Mouse (Mus musculus): ENCODE measurements around the gene Tmeff1. TPM values are rescaled to one million over a fixed set of nuclear protein-coding genes. Genes with fewer than 3 reads are reported as not detected.
"Not testable (repeated sequence)": the region's sequence is repeated elsewhere in the genome, so short reads cannot be mapped to it uniquely, and the experiment has no call there.

Gene Tmeff1
- polyA plus RNA-seq, 1 experiment, result not detected

- H3K36me3 ChIP-seq (replicated peaks; ENCODE audit: low read length), result no peaks in the 10 kb centered on the region
- no peaks in the 10 kb centered on the region for H3K27me3 ChIP-seq (replicated peaks)
- peaks cover 16% of the 10 kb centered on the region; the same call in 1 of the 2 replicates for H3K9me3 ChIP-seq
- no peaks in the 10 kb centered on the region for H3K4me1 ChIP-seq
- no peak for TF ChIP-seq GATA1 (IDR thresholded peaks at IDR 0.05; ENCODE audit: borderline replicate concordance, low read length)
- TF ChIP-seq FLI1 (IDR thresholded peaks at IDR 0.05; ENCODE audit: low read length), result no peak
- no peak overlapping the region for H3K4me3 ChIP-seq (replicated peaks)
These were observed 75.9 kb downstream of the Tmeff1 start for GRCm38 (mm10) chr4:48660619-48661575.

GRCm38 (mm10) chr4:48663271-48663670, 78.3 kb downstream of the Tmeff1 start, which contains the start of gene Cavin4:
Cavin4 (plus strand) TSS chr4:48663514.
- Histone ChIP-seq H3K9me3 (peaks cover 12% of the 10 kb centered on the region; the same call in 1 of the 2 replicates), H3K4me1 (no peaks in the 10 kb centered on the region), H3K27me3 (replicated peaks) (no peaks in the 10 kb centered on the region), H3K36me3 (replicated peaks; ENCODE audit: low read length) (no peaks in the 10 kb centered on the region), H3K4me3 (replicated peaks) (no peak within 1 kb of the TSS)
- TF ChIP-seq GATA1 (IDR thresholded peaks at IDR 0.05; ENCODE audit: borderline replicate concordance, low read length) (no peak), FLI1 (IDR thresholded peaks at IDR 0.05; ENCODE audit: low read length) (no peak)

GRCm38 (mm10) chr4:48664021-48664420, 79.0 kb downstream of the Tmeff1 start:
- no peak for TF ChIP-seq GATA1 (IDR thresholded peaks at IDR 0.05; ENCODE audit: borderline replicate concordance, low read length)
- TF ChIP-seq FLI1 (IDR thresholded peaks at IDR 0.05; ENCODE audit: low read length), result no peak
- Histone ChIP-seq H3K4me3 (replicated peaks) (no peak overlapping the region), H3K9me3 (peaks cover 12% of the 10 kb centered on the region; the same call in 1 of the 2 replicates), H3K36me3 (replicated peaks; ENCODE audit: low read length) (no peaks in the 10 kb centered on the region), H3K27me3 (replicated peaks) (no peaks in the 10 kb centered on the region), H3K4me1 (no peaks in the 10 kb centered on the region)

- TF ChIP-seq FLI1 (IDR thresholded peaks at IDR 0.05; ENCODE audit: low read length), result no peak
- Histone ChIP-seq H3K4me1 (no peaks in the 10 kb centered on the region), H3K36me3 (replicated peaks; ENCODE audit: low read length) (no peaks in the 10 kb centered on the region), H3K4me3 (replicated peaks) (no peak overlapping the region), H3K9me3 (peaks cover 12% of the 10 kb centered on the region; the same call in 1 of the 2 replicates), H3K27me3 (replicated peaks) (no peaks in the 10 kb centered on the region)
These were observed 82.3 kb downstream of the Tmeff1 start for GRCm38 (mm10) chr4:48667279-48667678.

GRCm38 (mm10) chr4:48672915-48673314, 87.9 kb downstream of the Tmeff1 start:
- H3K27me3 ChIP-seq (replicated peaks), result no peaks in the 10 kb centered on the region
- H3K4me3 ChIP-seq (replicated peaks), result no peak overlapping the region
- H3K36me3 ChIP-seq (replicated peaks; ENCODE audit: low read length), result no peaks in the 10 kb centered on the region
- H3K9me3 ChIP-seq, result peaks cover 17% of the 10 kb centered on the region
- H3K4me1 ChIP-seq, result no peaks in the 10 kb centered on the region
- TF ChIP-seq FLI1 (IDR thresholded peaks at IDR 0.05; ENCODE audit: low read length), result no peak
- no peak for TF ChIP-seq GATA1 (IDR thresholded peaks at IDR 0.05; ENCODE audit: borderline replicate concordance, low read length)

GRCm38 (mm10) chr4:48674412-48674811, 89.4 kb downstream of the Tmeff1 start:
- H3K27me3 ChIP-seq (replicated peaks), result no peaks in the 10 kb centered on the region
- TF ChIP-seq FLI1 (IDR thresholded peaks at IDR 0.05; ENCODE audit: low read length) (no peak), GATA1 (IDR thresholded peaks at IDR 0.05; ENCODE audit: borderline replicate concordance, low read length) (no peak)
- peaks cover 17% of the 10 kb centered on the region for H3K9me3 ChIP-seq

GRCm38 (mm10) chr4:48676570-48677185, 91.7 kb downstream of the Tmeff1 start:
- no peak for TF ChIP-seq FLI1 (IDR thresholded peaks at IDR 0.05; ENCODE audit: low read length)
- peaks cover 10% of the 10 kb centered on the region for H3K9me3 ChIP-seq
- H3K27me3 ChIP-seq (replicated peaks), result no peaks in the 10 kb centered on the region
- H3K4me3 ChIP-seq (replicated peaks), result no peak overlapping the region
- H3K36me3 ChIP-seq (replicated peaks; ENCODE audit: low read length), result no peaks in the 10 kb centered on the region
- H3K4me1 ChIP-seq, result no peaks in the 10 kb centered on the region

More at GRCm38 (mm10) chr4:48674412-48674811, 89.4 kb downstream of the Tmeff1 start:
- no peaks in the 10 kb centered on the region for H3K36me3 ChIP-seq (replicated peaks; ENCODE audit: low read length)
- H3K4me1 ChIP-seq, result no peaks in the 10 kb centered on the region
- no peak overlapping the region for H3K4me3 ChIP-seq (replicated peaks)

- Histone ChIP-seq H3K9me3 (peaks cover 10% of the 10 kb centered on the region), H3K27me3 (replicated peaks) (no peaks in the 10 kb centered on the region), H3K36me3 (replicated peaks; ENCODE audit: low read length) (no peaks in the 10 kb centered on the region), H3K4me3 (replicated peaks) (no peak overlapping the region), H3K4me1 (no peaks in the 10 kb centered on the region)
- no peak for TF ChIP-seq GATA1 (IDR thresholded peaks at IDR 0.05; ENCODE audit: borderline replicate concordance, low read length)
- no peak for TF ChIP-seq FLI1 (IDR thresholded peaks at IDR 0.05; ENCODE audit: low read length)
These were observed 92.3 kb downstream of the Tmeff1 start for GRCm38 (mm10) chr4:48677276-48677675.

- no peak overlapping the region for H3K4me3 ChIP-seq (replicated peaks)
- H3K9me3 ChIP-seq, result peaks cover 10% of the 10 kb centered on the region
- no peaks in the 10 kb centered on the region for H3K4me1 ChIP-seq
- no peaks in the 10 kb centered on the region for H3K36me3 ChIP-seq (replicated peaks; ENCODE audit: low read length)
- TF ChIP-seq GATA1 (IDR thresholded peaks at IDR 0.05; ENCODE audit: borderline replicate concordance, low read length) (no peak), FLI1 (IDR thresholded peaks at IDR 0.05; ENCODE audit: low read length) (no peak)
- H3K27me3 ChIP-seq (replicated peaks), result no peaks in the 10 kb centered on the region
These were observed 92.8 kb downstream of the Tmeff1 start for GRCm38 (mm10) chr4:48677812-48678211.

- Histone ChIP-seq H3K36me3 (replicated peaks; ENCODE audit: low read length) (no peaks in the 10 kb centered on the region), H3K9me3 (peaks cover 10% of the 10 kb centered on the region), H3K4me1 (no peaks in the 10 kb centered on the region), H3K27me3 (replicated peaks) (no peaks in the 10 kb centered on the region), H3K4me3 (replicated peaks) (no peak overlapping the region)
- no peak for TF ChIP-seq FLI1 (IDR thresholded peaks at IDR 0.05; ENCODE audit: low read length)
- no peak for TF ChIP-seq GATA1 (IDR thresholded peaks at IDR 0.05; ENCODE audit: borderline replicate concordance, low read length)
These were observed 93.8 kb downstream of the Tmeff1 start for GRCm38 (mm10) chr4:48678793-48679192.

GRCm38 (mm10) chr4:48679728-48680127, 94.8 kb downstream of the Tmeff1 start:
- H3K36me3 ChIP-seq (replicated peaks; ENCODE audit: low read length); H3K4me3 ChIP-seq (replicated peaks); H3K27me3 ChIP-seq (replicated peaks); H3K4me1 ChIP-seq; H3K9me3 ChIP-seq: not testable (repeated sequence)
